Mouse (Mus musculus): ENCODE results near the gene Top1. TPM values are rescaled to one million over a fixed set of nuclear protein-coding genes. Genes with fewer than 3 reads are reported as not detected.

Gene Top1
- polyA plus RNA-seq, 1 experiment, result 36.0 TPM

DNA sequence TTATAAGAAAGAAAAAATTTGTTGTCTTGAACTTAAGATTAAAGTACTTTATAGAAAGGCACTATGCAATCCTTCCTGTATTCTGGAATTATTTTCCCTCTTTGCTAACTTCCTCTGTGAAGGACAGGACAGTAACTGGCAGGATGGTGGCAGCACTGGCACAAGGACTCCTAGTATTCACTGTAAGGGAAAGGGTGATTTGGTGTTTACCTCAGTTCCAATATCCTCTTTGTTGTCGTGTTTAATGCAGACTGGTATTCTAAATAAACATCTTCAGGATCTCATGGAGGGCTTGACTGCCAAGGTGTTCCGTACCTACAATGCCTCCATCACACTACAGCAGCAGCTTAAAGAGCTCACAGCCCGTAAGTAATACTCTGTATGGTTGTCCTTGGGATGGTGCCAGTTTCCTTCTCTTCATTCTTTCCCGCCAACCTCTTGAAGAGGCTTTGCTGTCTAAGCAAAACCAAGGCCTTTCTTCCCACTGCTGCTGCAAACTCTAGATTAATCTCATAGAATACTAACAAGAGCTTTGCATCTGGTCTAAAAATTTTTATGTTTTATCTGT, 69.9 kb downstream of the Top1 start:
- no peak for DNase-seq (ENCODE audit: extremely low spot score in 1 of 2, low spot score in 1 of 2)

- DNase-seq (ENCODE audit: extremely low spot score in 1 of 2, low spot score in 1 of 2), result no peak
Observed at GRCm38 (mm10) chr2:160717269-160717668, 71.6 kb downstream of the Top1 start.

DNA sequence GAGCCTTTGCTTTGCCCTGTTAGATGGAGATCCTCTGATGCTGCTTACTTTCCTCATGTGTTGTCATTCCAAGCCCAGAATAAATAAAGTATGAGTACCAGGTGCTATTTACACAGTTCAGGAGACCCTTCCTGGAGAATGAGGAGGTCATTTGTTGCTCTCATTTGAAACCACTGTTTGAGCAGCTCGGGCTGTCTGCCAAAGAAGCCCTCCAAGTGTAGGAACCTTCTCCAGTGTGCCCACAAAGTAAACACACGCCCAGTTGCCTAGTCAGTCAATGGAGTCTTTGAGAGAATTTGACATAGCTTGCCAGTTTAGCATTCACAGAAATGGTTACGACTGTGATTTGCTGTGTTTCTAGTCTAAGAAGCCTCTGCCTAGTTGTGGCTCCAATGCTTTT, 73.1 kb downstream of the Top1 start:
- DNase-seq (ENCODE audit: extremely low spot score in 1 of 2, low spot score in 1 of 2), result no peak

GRCm38 (mm10) chr2:160722714-160723113, 77.0 kb downstream of the Top1 start:
- DNase-seq (ENCODE audit: extremely low spot score in 1 of 2, low spot score in 1 of 2), result no peak

- no peak for DNase-seq (ENCODE audit: extremely low spot score in 1 of 2, low spot score in 1 of 2)
Observed at GRCm38 (mm10) chr2:160723613-160724375, 78.1 kb downstream of the Top1 start.

GRCm38 (mm10) chr2:160724536-160724935, 78.8 kb downstream of the Top1 start:
- no peak for DNase-seq (ENCODE audit: extremely low spot score in 1 of 2, low spot score in 1 of 2)

GRCm38 (mm10) chr2:160725877-160726864, 80.5 kb downstream of the Top1 start:
- no peak for DNase-seq (ENCODE audit: extremely low spot score in 1 of 2, low spot score in 1 of 2)

DNA sequence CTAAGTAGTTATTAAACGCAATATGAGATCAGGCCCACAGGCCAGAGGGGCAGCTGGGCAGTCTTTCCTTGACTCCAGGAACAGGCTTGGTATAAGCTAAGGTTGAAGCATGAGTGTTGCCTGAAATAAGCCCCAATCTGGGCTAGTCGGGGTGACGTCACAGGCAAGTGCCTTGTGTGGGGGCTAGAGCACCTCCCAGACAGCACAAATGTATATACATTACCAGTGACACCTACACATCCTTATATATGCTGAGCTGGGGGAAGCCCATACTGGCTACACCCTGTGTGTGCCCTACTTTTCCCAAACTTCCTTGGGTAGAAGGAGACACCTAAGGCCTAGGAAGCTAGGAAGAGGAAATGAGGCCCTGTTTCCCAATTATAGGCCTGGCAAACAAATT, 83.3 kb downstream of the Top1 start:
- peak; percentile 72 to 74 for DNase-seq (ENCODE audit: extremely low spot score in 1 of 2, low spot score in 1 of 2)

DNA sequence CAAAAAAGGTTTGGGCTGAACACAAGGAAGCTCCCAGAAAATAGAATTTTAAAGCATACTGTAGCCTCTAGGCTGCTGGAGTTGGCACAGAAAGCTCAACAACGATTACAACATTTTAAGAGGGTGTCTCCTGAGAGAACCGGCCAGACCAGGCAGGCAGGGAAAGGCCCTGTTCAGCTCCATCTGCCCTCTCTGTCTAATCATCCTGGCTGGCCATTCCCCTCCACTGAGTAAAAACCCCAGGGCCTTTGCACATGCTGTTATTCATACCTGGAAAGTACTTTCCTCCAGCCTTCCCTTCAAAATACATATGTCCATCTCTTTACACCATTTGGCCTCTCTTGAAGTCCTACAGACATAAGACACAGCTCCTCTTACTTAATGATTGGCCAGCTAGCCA, 83.7 kb downstream of the Top1 start:
- no peak for DNase-seq (ENCODE audit: extremely low spot score in 1 of 2, low spot score in 1 of 2)

- no peak for DNase-seq (ENCODE audit: extremely low spot score in 1 of 2, low spot score in 1 of 2)
Observed at GRCm38 (mm10) chr2:160729851-160730796, 84.4 kb downstream of the Top1 start.

GRCm38 (mm10) chr2:160730797-160731116, 85.1 kb downstream of the Top1 start:
- DNase-seq (ENCODE audit: extremely low spot score in 1 of 2, low spot score in 1 of 2), result no peak

DNA sequence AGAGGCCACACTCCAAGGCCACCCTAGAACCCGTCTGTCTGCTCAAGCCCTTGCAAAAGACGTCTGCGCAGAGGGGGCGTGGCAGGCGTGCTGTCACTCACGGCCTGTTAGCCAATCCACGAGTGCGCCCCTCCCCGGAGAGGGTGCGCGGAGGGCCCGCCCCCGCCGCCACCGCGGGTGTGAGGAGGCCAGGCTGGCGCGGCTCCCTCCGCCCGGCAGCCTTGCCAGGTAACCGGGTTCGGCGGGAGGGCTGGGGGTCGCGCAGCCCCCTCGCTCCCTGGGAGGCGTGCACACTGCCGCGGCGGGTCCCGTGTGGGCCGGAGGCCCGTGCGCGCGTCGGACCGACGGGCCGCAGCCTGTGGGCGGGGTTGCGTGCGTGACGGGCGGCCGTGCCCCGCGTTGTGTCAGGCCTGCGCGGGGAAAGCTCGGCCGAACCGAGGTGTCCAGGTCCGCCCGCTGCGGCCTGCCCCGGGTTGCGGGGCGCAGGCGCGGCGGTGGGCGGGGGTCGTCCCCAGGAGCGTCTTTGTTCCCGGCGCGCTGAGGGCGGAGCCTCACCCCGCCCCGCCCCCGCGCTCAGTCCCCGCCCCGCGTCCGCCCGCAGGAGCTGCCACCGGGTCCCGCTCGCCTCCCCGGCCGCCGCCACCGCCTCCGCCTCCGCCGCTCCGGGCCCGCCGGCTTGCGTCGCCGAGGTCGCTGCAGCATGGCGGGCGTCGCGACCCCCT, 85.6 kb downstream of the Top1 start, which contains the start of gene Plcg1:
TSS of gene Plcg1 (plus strand) at position 184 of the 722 bp plus-strand sequence.
- DNase-seq (ENCODE audit: extremely low spot score in 1 of 2, low spot score in 1 of 2), result peak; percentile 87 to 96

GRCm38 (mm10) chr2:160731839-160732261, 86.2 kb downstream of the Top1 start:
- DNase-seq (ENCODE audit: extremely low spot score in 1 of 2, low spot score in 1 of 2), result peak in 1 of 2 experiments; percentile 45

- DNase-seq (ENCODE audit: extremely low spot score in 1 of 2, low spot score in 1 of 2), result no peak
Observed at GRCm38 (mm10) chr2:160732420-160732995, 86.8 kb downstream of the Top1 start.

DNA sequence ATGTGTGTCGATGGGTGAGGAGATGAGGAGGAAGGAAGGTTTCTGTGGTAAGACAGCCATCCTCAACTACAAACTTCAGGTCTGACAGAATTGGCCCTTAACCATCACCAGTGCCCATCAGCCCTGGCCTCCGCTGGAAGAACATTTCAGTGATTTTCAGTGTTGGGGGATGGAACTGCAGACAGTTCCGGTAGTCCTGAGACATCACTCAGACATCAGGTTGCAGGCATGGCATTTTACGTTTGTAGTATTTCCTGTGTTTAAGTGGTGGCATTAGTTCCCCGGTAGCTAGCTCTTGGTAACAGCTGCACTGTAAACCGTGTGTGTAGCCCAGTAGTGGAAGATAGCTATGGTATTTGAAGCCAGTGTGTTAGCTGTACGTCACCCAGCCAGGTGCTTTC, 87.4 kb downstream of the Top1 start:
- no peak for DNase-seq (ENCODE audit: extremely low spot score in 1 of 2, low spot score in 1 of 2)

- DNase-seq (ENCODE audit: extremely low spot score in 1 of 2, low spot score in 1 of 2), result no peak
Observed at GRCm38 (mm10) chr2:160734331-160734730, 88.6 kb downstream of the Top1 start.

- no peak for DNase-seq (ENCODE audit: extremely low spot score in 1 of 2, low spot score in 1 of 2)
Observed at GRCm38 (mm10) chr2:160735706-160736310, 90.1 kb downstream of the Top1 start.

GRCm38 (mm10) chr2:160736466-160736865, 90.8 kb downstream of the Top1 start:
- no peak for DNase-seq (ENCODE audit: extremely low spot score in 1 of 2, low spot score in 1 of 2)

GRCm38 (mm10) chr2:160738354-160738753, 92.7 kb downstream of the Top1 start:
- DNase-seq (ENCODE audit: extremely low spot score in 1 of 2, low spot score in 1 of 2), result no peak

All from frontal cortex, adult 2 months (tissue).